Mouse (Mus musculus) intestine, embryonic 16.5 days (tissue): ENCODE data around the gene Efcab7. TPM values are rescaled to one million over a fixed set of nuclear protein-coding genes. Genes with fewer than 3 reads are reported as not detected.

Experiments
- ATAC-seq: fragments of 200-750 bp; cut with Nextera tagmentation; 2 replicates; pipeline ENCODE4 v1.8.0; 2017; ENCODE audit warnings: moderate TSS enrichment, moderate library complexity
- H3K27ac ChIP-seq: fragments of 300-500 bp; sonication (generic); 2 replicates; pipeline ENCODE4 v1.5.1; 2014; ENCODE audit warnings: mild to moderate bottlenecking, low read length
- H3K27me3 ChIP-seq: fragments of 300-500 bp; sonication (generic); replicated peaks from 2 replicates; pipeline ENCODE4 v1.6.1; 2014; ENCODE audit warnings: low read length, control low read depth, mixed read lengths; ENCODE audit not compliant: control insufficient read depth, insufficient read depth
- H3K36me3 ChIP-seq: fragments of 300-500 bp; sonication (generic); 2 replicates; pipeline ENCODE4 v1.6.1; 2014; ENCODE audit warnings: low read length, control low read depth; ENCODE audit not compliant: control insufficient read depth, insufficient read depth
- H3K4me1 ChIP-seq: fragments of 300-500 bp; sonication (generic); 2 replicates; pipeline ENCODE4 v1.6.1; 2014; ENCODE audit warnings: low read length, control low read depth, mixed read lengths; ENCODE audit not compliant: control insufficient read depth, insufficient read depth
- H3K4me2 ChIP-seq: fragments of 300-500 bp; sonication (generic); 2 replicates; pipeline ENCODE4 v1.6.1; 2014; ENCODE audit warnings: low read depth, low read length, control low read depth
- H3K4me3 ChIP-seq: fragments of 300-500 bp; sonication (generic); 2 replicates; pipeline ENCODE4 v1.5.1; 2014; ENCODE audit warnings: mild to moderate bottlenecking, low read length
- H3K9ac ChIP-seq: fragments of 300-500 bp; sonication (generic); 2 replicates; pipeline ENCODE4 v1.6.1; 2014; ENCODE audit warnings: low read depth, low read length
- H3K9me3 ChIP-seq: fragments of 300-500 bp; sonication (generic); 2 replicates; pipeline ENCODE4 v1.6.1; 2016; ENCODE audit warnings: low read length, control low read depth; ENCODE audit not compliant: control insufficient read depth
- WGBS: fragments of 180-500 bp; shearing (Covaris S2); extraction: QIAGEN DNeasy Blood & Tissue Kit; methylation state at CpG from one replicate; pipeline ENCODE4 v1.1.7; 2014; 5-methylcytosine and 5-hydroxymethylcytosine counted together
- polyA plus RNA-seq: library from polyadenylated mRNA; unstranded; fragments of >200 nt; fragmentation: Nextera tagmentation; extraction: Ambion mirVana; gene quantifications from 2 replicates; pipeline ENCODE4 v1.2.1, GENCODE M21; 2015

The Efcab7 gene
- polyA plus RNA-seq, 1 experiment from 2014 or later, result 12.4 TPM

DNA sequence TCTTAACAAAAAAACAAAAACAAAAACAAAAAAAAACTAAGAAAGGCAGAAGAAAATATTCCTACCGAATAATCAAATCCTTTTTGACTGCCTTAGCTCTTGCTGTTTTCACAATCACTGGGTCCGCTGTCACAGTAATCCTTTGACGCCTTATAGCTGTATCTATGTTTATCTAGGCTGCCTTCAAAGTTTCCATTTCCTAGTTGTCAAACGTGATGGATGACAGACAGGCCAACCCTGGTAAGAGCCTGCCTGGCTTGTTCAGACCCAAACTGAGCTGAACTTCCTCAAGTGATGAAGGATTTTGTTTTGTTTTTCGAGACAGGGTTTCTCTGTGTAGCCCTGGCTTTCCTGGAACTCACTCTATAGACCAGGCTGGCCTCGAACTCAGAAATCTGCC is 99.5 kb downstream of the Efcab7 start:
- Histone ChIP-seq H3K4me2 (peak overlapping the region; percentile 67; the same call in 1 of the 2 replicates), H3K27ac (peak overlapping the region; percentile 99; the same call in 1 of the 2 replicates), H3K4me1 (peaks cover 7% of the 10 kb centered on the region; the same call in 1 of the 2 replicates), H3K27me3 (no peaks in the 10 kb centered on the region), H3K9ac (no peak overlapping the region), H3K4me3 (no peak overlapping the region), H3K36me3 (0 out of 2 replicates have a peak, but pooled peaks cover 3% of the 10 kb centered on the region), H3K9me3 (no peaks in the 10 kb centered on the region)
- no peak for ATAC-seq
- 54% methylated on average over 6 of the region's 6 CpGs for WGBS

GRCm38 (mm10) chr4:99929149-99929612 is 100.2 kb downstream of the Efcab7 start, which contains the start of gene Pgm1:
TSS of gene Pgm1 (plus strand) at chr4:99929414.
- H3K4me3 ChIP-seq, result peak within 1 kb of the TSS; percentile 72
- peak within 1 kb of the TSS; percentile 81 for H3K9ac ChIP-seq
- H3K27me3 ChIP-seq, result no peaks in the 10 kb centered on the region
- ATAC-seq, result peak; percentile 91
- H3K9me3 ChIP-seq, result no peaks in the 10 kb centered on the region
- peak within 1 kb of the TSS; percentile 99 for H3K27ac ChIP-seq
- 0 out of 2 replicates have a peak, but pooled peaks cover 3% of the 10 kb centered on the region for H3K36me3 ChIP-seq
- peak within 1 kb of the TSS; percentile 67 for H3K4me2 ChIP-seq
- H3K4me1 ChIP-seq, result peaks cover 7% of the 10 kb centered on the region; the same call in 1 of the 2 replicates
- WGBS, result 3% methylated on average over 23 of the region's 23 CpGs

DNA sequence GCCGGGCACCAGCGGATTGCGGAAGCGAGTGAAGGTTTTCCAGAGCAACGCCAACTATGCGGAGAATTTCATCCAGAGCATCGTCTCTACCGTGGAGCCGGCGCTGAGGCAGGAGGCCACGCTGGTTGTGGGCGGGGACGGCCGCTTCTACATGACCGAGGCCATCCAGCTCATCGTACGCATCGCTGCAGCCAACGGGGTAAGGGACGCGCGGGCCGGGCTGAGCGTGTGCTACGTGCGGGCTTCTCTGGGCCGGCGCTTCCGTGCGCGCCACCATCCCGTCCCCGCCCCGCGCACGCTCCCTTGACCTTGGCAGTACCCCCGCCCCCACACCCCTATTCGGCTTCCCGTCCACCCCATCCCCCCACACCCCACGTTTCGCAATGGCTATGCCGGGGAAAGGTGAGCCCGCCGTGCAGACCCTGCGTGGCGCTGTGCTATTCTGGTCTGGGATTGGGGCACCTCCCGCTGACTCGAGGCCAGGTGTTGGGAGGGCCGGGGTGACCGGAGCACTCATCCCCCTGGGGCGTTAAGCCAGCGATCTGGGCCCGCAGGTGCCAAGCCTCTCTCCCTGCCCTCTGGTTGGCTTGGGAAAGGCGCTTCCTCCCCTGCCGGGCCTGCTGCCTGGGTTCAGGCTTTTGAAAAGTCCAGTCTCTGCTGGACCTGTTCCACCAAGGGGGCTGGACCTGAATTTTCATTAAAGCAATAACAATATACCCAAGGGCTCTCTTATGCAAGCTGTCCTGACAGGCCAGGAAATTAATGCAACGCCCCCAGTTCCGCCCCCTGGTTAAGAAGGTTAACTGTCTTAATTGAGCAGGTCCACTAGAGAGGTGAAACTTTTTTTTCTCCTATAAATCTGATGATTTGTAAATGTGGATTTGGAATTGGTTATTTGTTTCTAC is 100.9 kb downstream of the Efcab7 start, which contains the start of gene Itgb3bp:
Gene Itgb3bp (minus strand): TSS at position 201 of the 905 bp plus-strand sequence.
- peak; percentile 91 for ATAC-seq
- peak within 1 kb of the TSS; percentile 67 for H3K4me2 ChIP-seq
- H3K4me3 ChIP-seq, result peak within 1 kb of the TSS; percentile 72
- H3K4me1 ChIP-seq, result peaks cover 7% of the 10 kb centered on the region; the same call in 1 of the 2 replicates
- peak within 1 kb of the TSS; percentile 99 for H3K27ac ChIP-seq
- WGBS, result 1% methylated on average over 57 of the region's 57 CpGs
- H3K9ac ChIP-seq, result peak within 1 kb of the TSS; percentile 81
- H3K36me3 ChIP-seq, result 0 out of 2 replicates have a peak, but pooled peaks cover 3% of the 10 kb centered on the region
- H3K9me3 ChIP-seq, result no peaks in the 10 kb centered on the region
- H3K27me3 ChIP-seq, result no peaks in the 10 kb centered on the region

GRCm38 (mm10) chr4:99930518-99931239 is 101.7 kb downstream of the Efcab7 start:
- 44% methylated on average over 10 of the region's 10 CpGs for WGBS
- Histone ChIP-seq H3K4me3 (peak overlapping the region; percentile 72), H3K4me1 (peaks cover 7% of the 10 kb centered on the region; the same call in 1 of the 2 replicates), H3K27ac (peak overlapping the region; percentile 75), H3K4me2 (peak overlapping the region; percentile 67), H3K36me3 (0 out of 2 replicates have a peak, but pooled peaks cover 3% of the 10 kb centered on the region), H3K9me3 (no peaks in the 10 kb centered on the region), H3K9ac (peak overlapping the region; percentile 46), H3K27me3 (no peaks in the 10 kb centered on the region)
- no peak for ATAC-seq

GRCm38 (mm10) chr4:99931240-99931580 is 102.2 kb downstream of the Efcab7 start:
- ATAC-seq, result no peak
- H3K27me3 ChIP-seq, result no peaks in the 10 kb centered on the region
- peak overlapping the region; percentile 46; the same call in 1 of the 2 replicates for H3K9ac ChIP-seq
- peak overlapping the region; percentile 75 for H3K27ac ChIP-seq
- peak overlapping the region; percentile 72 for H3K4me3 ChIP-seq
- peak overlapping the region; percentile 67 for H3K4me2 ChIP-seq
- WGBS, result 71% methylated on average over 11 of the region's 11 CpGs
- peaks cover 7% of the 10 kb centered on the region; the same call in 1 of the 2 replicates for H3K4me1 ChIP-seq
- no peaks in the 10 kb centered on the region for H3K9me3 ChIP-seq
- H3K36me3 ChIP-seq, result 0 out of 2 replicates have a peak, but pooled peaks cover 5% of the 10 kb centered on the region

GRCm38 (mm10) chr4:99931807-99932206 is 102.8 kb downstream of the Efcab7 start:
- Histone ChIP-seq H3K27ac (no peak overlapping the region), H3K36me3 (0 out of 2 replicates have a peak, but pooled peaks cover 5% of the 10 kb centered on the region), H3K4me1 (peaks cover 7% of the 10 kb centered on the region; the same call in 1 of the 2 replicates), H3K4me2 (0 out of 2 replicates have a peak overlapping the region, but pooled peaks have one; percentile 18), H3K9me3 (no peaks in the 10 kb centered on the region), H3K9ac (no peak overlapping the region), H3K27me3 (no peaks in the 10 kb centered on the region), H3K4me3 (0 out of 2 replicates have a peak overlapping the region, but pooled peaks have one; percentile 2)
- WGBS, result 84% methylated on average over 4 of the region's 4 CpGs
- ATAC-seq, result no peak

GRCm38 (mm10) chr4:99934859-99935258 is 105.9 kb downstream of the Efcab7 start:
- H3K4me2 ChIP-seq, result no peak overlapping the region
- no peaks in the 10 kb centered on the region for H3K9me3 ChIP-seq
- 91% methylated on average over 7 of the region's 7 CpGs for WGBS
- ATAC-seq, result no peak
- peaks cover 6% of the 10 kb centered on the region; the same call in 1 of the 2 replicates for H3K4me1 ChIP-seq
- H3K9ac ChIP-seq, result no peak overlapping the region
- H3K36me3 ChIP-seq, result 0 out of 2 replicates have a peak, but pooled peaks cover 5% of the 10 kb centered on the region
- no peak overlapping the region for H3K4me3 ChIP-seq
- no peaks in the 10 kb centered on the region for H3K27me3 ChIP-seq
- no peak overlapping the region for H3K27ac ChIP-seq

DNA sequence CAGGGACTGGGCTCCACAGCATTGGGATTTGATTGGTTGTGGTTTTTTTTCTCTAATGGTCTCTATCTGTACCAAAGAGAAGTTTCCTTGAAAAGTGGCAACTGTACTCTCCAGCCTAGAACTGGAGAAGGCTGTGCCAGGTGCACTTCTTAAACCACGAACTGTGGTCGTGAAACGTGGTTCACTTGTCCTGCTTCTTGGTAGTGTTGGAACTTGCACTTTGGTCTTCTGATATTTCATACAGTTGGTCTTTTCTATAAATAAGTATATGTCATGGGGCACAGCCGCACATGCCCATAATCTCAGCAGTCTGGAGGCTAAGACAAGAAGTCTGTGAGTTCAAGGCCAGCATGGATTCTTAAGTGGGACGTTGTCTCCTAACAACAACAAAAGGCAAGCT is 107.3 kb downstream of the Efcab7 start:
- Histone ChIP-seq H3K9ac (no peak overlapping the region), H3K36me3 (0 out of 2 replicates have a peak, but pooled peaks cover 5% of the 10 kb centered on the region), H3K27me3 (no peaks in the 10 kb centered on the region), H3K4me2 (no peak overlapping the region), H3K4me3 (no peak overlapping the region), H3K27ac (peak overlapping the region; percentile 52; the same call in 1 of the 2 replicates), H3K9me3 (no peaks in the 10 kb centered on the region), H3K4me1 (peaks cover 8% of the 10 kb centered on the region; the same call in 1 of the 2 replicates)
- WGBS, result 82% methylated on average over 5 of the region's 5 CpGs
- no peak for ATAC-seq
